Mouse (Mus musculus) CH12.LX (cell line): ENCODE data around the gene Il33. TPM values are rescaled to one million over a fixed set of nuclear protein-coding genes. Genes with fewer than 3 reads are reported as not detected.

Experiments used
- DNase-seq: peaks from one replicate; pipeline ENCODE4 v3.0.0-alpha.2; 2013; ENCODE audit errors: extremely low read depth
- H3K27ac ChIP-seq: 2 replicates; pipeline ENCODE4 v1.5.1; 2012; ENCODE audit warnings: low read depth, mild to moderate bottlenecking, control low read depth, moderate library complexity; ENCODE audit not compliant: insufficient read depth
- H3K27me3 ChIP-seq: replicated peaks from 2 replicates; pipeline ENCODE3; 2012; ENCODE audit warnings: inconsistent platforms
- H3K36me3 ChIP-seq, 2 experiments: replicated peaks in 1 of 2; 2 replicates each; pipeline versions ENCODE3 to v1.6.1; 2012; ENCODE audit warnings: inconsistent platforms in 1 of 2, low read length in 1 of 2, mild to moderate bottlenecking in 1 of 2, mixed read lengths in 1 of 2, moderate library complexity in 1 of 2; ENCODE audit not compliant: control insufficient read depth in 1 of 2, insufficient read depth in 1 of 2
- H3K4me1 ChIP-seq, 2 experiments: 2 replicates each; pipeline ENCODE4 v1.6.1; 2012; ENCODE audit warnings: inconsistent platforms in 1 of 2, moderate library complexity in 1 of 2; ENCODE audit not compliant: insufficient read depth in 2 of 2, control insufficient read depth in 1 of 2
- H3K4me2 ChIP-seq: 2 replicates; pipeline ENCODE4 v1.6.1; 2012; ENCODE audit warnings: low read depth, mild to moderate bottlenecking, control low read depth; ENCODE audit not compliant: poor library complexity, insufficient read depth, severe bottlenecking
- H3K4me3 ChIP-seq, 3 experiments: fragments of 150-350 bp in 1 of 3; sonication (generic) in 1 of 3; replicated peaks in 1 of 3; 2 replicates each; pipeline versions ENCODE3 to v1.5.1; 2011 to 2012; ENCODE audit warnings: low read depth in 2 of 3, low read length in 2 of 3, mild to moderate bottlenecking in 2 of 3, moderate library complexity in 2 of 3, control low read depth in 1 of 3, improper control_type of control experiment in 1 of 3, inconsistent platforms in 1 of 3, mixed read lengths in 1 of 3; ENCODE audit not compliant: poor library complexity in 1 of 3
- H3K79me2 ChIP-seq: replicated peaks from 2 replicates; pipeline ENCODE4 v1.6.1; 2012; ENCODE audit warnings: mild to moderate bottlenecking, moderate library complexity; ENCODE audit not compliant: control insufficient read depth, poor library complexity, insufficient read depth, severe bottlenecking; ENCODE audit errors: extremely low read depth
- H3K9ac ChIP-seq: 2 replicates; pipeline ENCODE4 v1.6.1; 2012; ENCODE audit warnings: low read depth, mild to moderate bottlenecking, control low read depth, moderate library complexity; ENCODE audit not compliant: insufficient read depth
- H3K9me3 ChIP-seq: replicated peaks from 2 replicates; pipeline ENCODE3; 2012; ENCODE audit warnings: low read length, inconsistent platforms, mixed read lengths
- BHLHE40 ChIP-seq: IDR thresholded peaks from 2 replicates; pipeline ENCODE4 v1.6.1; 2011; ENCODE audit warnings: mild to moderate bottlenecking, low read depth, low read length, improper control_type of control experiment
- CHD1 ChIP-seq: IDR thresholded peaks from 2 replicates; pipeline ENCODE4 v1.6.1; 2012; ENCODE audit warnings: low read depth, low read length, improper control_type of control experiment, inconsistent platforms
- CTCF ChIP-seq, 2 experiments: IDR thresholded peaks in 1 of 2; conservative IDR thresholded peaks in 1 of 2; 2 replicates each; pipeline ENCODE4 v1.5.1; 2011 to 2012; ENCODE audit warnings: low read depth in 2 of 2, low read length in 2 of 2, improper control_type of control experiment in 1 of 2, inconsistent platforms in 1 of 2, mild to moderate bottlenecking in 1 of 2, moderate library complexity in 1 of 2
- ELF1 ChIP-seq: IDR thresholded peaks from 2 replicates; pipeline ENCODE4 v1.6.1; 2014; ENCODE audit warnings: low read depth, mild to moderate bottlenecking, inconsistent platforms, low read length, improper control_type of control experiment
- ETS1 ChIP-seq: conservative IDR thresholded peaks from 2 replicates; pipeline ENCODE4 v1.6.1; 2012; ENCODE audit warnings: low read depth, mild to moderate bottlenecking, inconsistent platforms, low read length, improper control_type of control experiment, moderate library complexity
- IRF4 ChIP-seq: IDR thresholded peaks from 2 replicates; pipeline ENCODE4 v1.6.1; 2014; ENCODE audit warnings: low read depth, mild to moderate bottlenecking, inconsistent platforms, low read length, improper control_type of control experiment
- JUN ChIP-seq: IDR thresholded peaks from 2 replicates; pipeline ENCODE4 v1.6.1; 2011; ENCODE audit warnings: low read depth, mild to moderate bottlenecking, low read length, improper control_type of control experiment, moderate library complexity; ENCODE audit not compliant: insufficient read depth
- JUND ChIP-seq: conservative IDR thresholded peaks from 2 replicates; pipeline ENCODE4 v1.6.1; 2011; ENCODE audit warnings: low read depth, low read length, improper control_type of control experiment
- KAT2A ChIP-seq: IDR thresholded peaks from 2 replicates; pipeline ENCODE4 v1.6.1; 2012; ENCODE audit warnings: low read length, improper control_type of control experiment, inconsistent platforms; ENCODE audit not compliant: insufficient replicate concordance
- MEF2A ChIP-seq: IDR thresholded peaks from 2 replicates; pipeline ENCODE4 v1.6.1; 2014; ENCODE audit warnings: low read depth, mild to moderate bottlenecking, inconsistent platforms, low read length, improper control_type of control experiment, borderline replicate concordance
- MXI1 ChIP-seq: IDR thresholded peaks from 2 replicates; pipeline ENCODE4 v1.6.1; 2011; ENCODE audit warnings: mild to moderate bottlenecking, low read depth, low read length, improper control_type of control experiment
- POLR2A ChIP-seq: IDR thresholded peaks from 2 replicates; pipeline ENCODE4 v1.6.1; 2011; ENCODE audit warnings: low read depth, mild to moderate bottlenecking, improper control_type of control experiment, low read length
- SIN3A ChIP-seq: IDR thresholded peaks from 2 replicates; pipeline ENCODE4 v1.6.1; 2012; ENCODE audit warnings: low read length, improper control_type of control experiment, inconsistent platforms
- SMC3 ChIP-seq: IDR thresholded peaks from 2 replicates; pipeline ENCODE4 v1.6.1; 2011; ENCODE audit warnings: low read depth, low read length, improper control_type of control experiment
- UBTF ChIP-seq: IDR thresholded peaks from 2 replicates; pipeline ENCODE4 v1.6.1; 2012; ENCODE audit warnings: low read depth, mild to moderate bottlenecking, inconsistent platforms, low read length, improper control_type of control experiment, moderate library complexity
- USF1 ChIP-seq: IDR thresholded peaks from 2 replicates; pipeline ENCODE4 v1.6.1; 2014; ENCODE audit warnings: low read depth, mild to moderate bottlenecking, inconsistent platforms, low read length, improper control_type of control experiment
- dilution Hi-C: fragments of 300-500 bp; cut with MboI; formaldehyde crosslinking; loops from 2 replicates; pipeline ENCODE4 v1.14.3; 2020; ENCODE audit warnings: low sequenced_read_pairs; ENCODE audit not compliant: extremely low pct_unique_long_range_greater_than_20kb, extremely low pct_ligation_motif_present
- in situ Hi-C: fragments of 300-500 bp; cut with MboI; formaldehyde crosslinking; loops from 3 replicates; pipeline ENCODE4 v1.14.3; 2019; ENCODE audit warnings: low sequenced_read_pairs, low pct_ligation_motif_present, low pct_unique_long_range_greater_than_20kb, mixed read lengths
- polyA plus RNA-seq: library from polyadenylated mRNA; unstranded; fragments of >175 nt; gene quantifications from 2 replicates; pipeline ENCODE4 v1.2.1, GENCODE M21; 2012; ENCODE audit warnings: low read depth; ENCODE audit not compliant: insufficient read length
- total RNA-seq, 2 experiments: library from RNA; depleted of rRNA; stranded (reverse); fragments of 300-350 nt in 1 of 2; fragments of >200 nt in 1 of 2; gene quantifications; 2 replicates each; pipeline ENCODE4 v1.2.3; 2012 to 2014

Gene Il33
- total and polyA plus RNA-seq, 3 experiments, result 0.08 to 0.32 (median 0.24) TPM

GRCm38 (mm10) chr19:29926101-29926755 is 1.3 kb downstream of the Il33 start:
- H3K79me2 ChIP-seq, result no peaks in the 10 kb centered on the region
- H3K36me3 ChIP-seq, result no peaks in the 10 kb centered on the region
- in situ Hi-C loops, result no loop called here
- no peaks in the 10 kb centered on the region for H3K9me3 ChIP-seq
- TF ChIP-seq POLR2A, result no peak
- no peaks in the 10 kb centered on the region for H3K27me3 ChIP-seq
- no peak overlapping the region for H3K4me2 ChIP-seq
- dilution Hi-C loops, result no loop called here
- H3K4me3 ChIP-seq, result no peak overlapping the region
- no peaks in the 10 kb centered on the region; a peak in 1 of 4 replicates for H3K4me1 ChIP-seq
- no peak for DNase-seq
- no peak overlapping the region for H3K9ac ChIP-seq
- H3K27ac ChIP-seq, result no peak overlapping the region

- no peak overlapping the region for H3K27ac ChIP-seq
- H3K27me3 ChIP-seq, result no peaks in the 10 kb centered on the region
- TF ChIP-seq SMC3 (no peak), USF1 (no peak), UBTF (no peak), JUN (no peak), BHLHE40 (no peak), JUND (no peak), CTCF (conservative IDR thresholded peaks at IDR 0.05 in 1 of 2, IDR thresholded peaks at IDR 0.05 in 1 of 2; ENCODE audit: low read depth in 2 of 2, low read length in 2 of 2) (no peak), ELF1 (no peak), CHD1 (no peak), SIN3A (no peak), KAT2A (no peak), ETS1 (no peak)
- no peak overlapping the region for H3K4me2 ChIP-seq
- in situ Hi-C loops, result no loop called here
- H3K36me3 ChIP-seq, result no peaks in the 10 kb centered on the region
- no peak overlapping the region for H3K9ac ChIP-seq
- H3K4me3 ChIP-seq, result no peak overlapping the region
- H3K79me2 ChIP-seq, result no peaks in the 10 kb centered on the region
- no peaks in the 10 kb centered on the region for H3K9me3 ChIP-seq
- DNase-seq, result no peak
- dilution Hi-C loops, result no loop called here
- 0 out of 4 replicates have a peak, but pooled peaks cover 0 to 2% of the 10 kb centered on the region in 2 experiments for H3K4me1 ChIP-seq
Measured at GRCm38 (mm10) chr19:29930296-29930695, 5.4 kb downstream of the Il33 start.

DNA sequence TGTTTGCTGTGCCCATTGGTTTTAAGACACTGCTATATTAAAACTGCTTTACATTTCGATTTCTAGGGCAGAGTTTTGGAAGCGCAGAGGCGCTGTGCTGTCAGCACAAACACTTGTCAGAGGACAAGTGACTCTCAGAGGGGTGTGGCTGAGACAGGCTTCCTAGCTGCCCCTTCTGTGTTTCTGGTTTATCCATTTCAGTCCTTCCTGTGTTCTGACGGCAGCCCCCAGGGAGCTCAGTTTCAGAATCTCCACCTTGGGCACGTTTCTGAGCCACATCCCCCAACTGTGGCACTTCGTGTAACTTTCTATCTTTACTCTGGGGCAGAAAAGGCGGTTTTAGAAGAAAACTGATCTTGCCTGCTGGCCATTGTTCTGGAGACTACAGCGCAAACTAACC is 12.5 kb downstream of the Il33 start:
- Histone ChIP-seq H3K27me3 (no peaks in the 10 kb centered on the region), H3K9me3 (no peaks in the 10 kb centered on the region), H3K4me3 (no peak overlapping the region), H3K9ac (no peak overlapping the region), H3K36me3 (no peaks in the 10 kb centered on the region), H3K27ac (no peak overlapping the region), H3K79me2 (no peaks in the 10 kb centered on the region), H3K4me1 (peaks cover 18 to 37% of the 10 kb centered on the region in 2 experiments), H3K4me2 (peak overlapping the region; percentile 48)
- in situ Hi-C loops (no loop called here), dilution Hi-C loops (no loop called here)
- peak; percentile 48 for TF ChIP-seq ETS1
- 0 out of 2 replicates have a peak, but pooled peaks have one; percentile 5 for TF ChIP-seq SIN3A
- TF ChIP-seq MEF2A, result 0 out of 2 replicates have a peak, but pooled peaks have one; percentile 20
- peak; percentile 96 for TF ChIP-seq BHLHE40
- TF ChIP-seq MXI1, result no peak
- TF ChIP-seq IRF4, result peak; percentile 38; the same call in 1 of the 2 replicates
- DNase-seq, result peak; percentile 62
